Mouse (Mus musculus): ENCODE measurements around the gene Pdk4. TPM values are rescaled to one million over a fixed set of nuclear protein-coding genes. Genes with fewer than 3 reads are reported as not detected.

Pdk4 gene
- total RNA-seq (2023), result not detected in 4 replicates

DNA sequence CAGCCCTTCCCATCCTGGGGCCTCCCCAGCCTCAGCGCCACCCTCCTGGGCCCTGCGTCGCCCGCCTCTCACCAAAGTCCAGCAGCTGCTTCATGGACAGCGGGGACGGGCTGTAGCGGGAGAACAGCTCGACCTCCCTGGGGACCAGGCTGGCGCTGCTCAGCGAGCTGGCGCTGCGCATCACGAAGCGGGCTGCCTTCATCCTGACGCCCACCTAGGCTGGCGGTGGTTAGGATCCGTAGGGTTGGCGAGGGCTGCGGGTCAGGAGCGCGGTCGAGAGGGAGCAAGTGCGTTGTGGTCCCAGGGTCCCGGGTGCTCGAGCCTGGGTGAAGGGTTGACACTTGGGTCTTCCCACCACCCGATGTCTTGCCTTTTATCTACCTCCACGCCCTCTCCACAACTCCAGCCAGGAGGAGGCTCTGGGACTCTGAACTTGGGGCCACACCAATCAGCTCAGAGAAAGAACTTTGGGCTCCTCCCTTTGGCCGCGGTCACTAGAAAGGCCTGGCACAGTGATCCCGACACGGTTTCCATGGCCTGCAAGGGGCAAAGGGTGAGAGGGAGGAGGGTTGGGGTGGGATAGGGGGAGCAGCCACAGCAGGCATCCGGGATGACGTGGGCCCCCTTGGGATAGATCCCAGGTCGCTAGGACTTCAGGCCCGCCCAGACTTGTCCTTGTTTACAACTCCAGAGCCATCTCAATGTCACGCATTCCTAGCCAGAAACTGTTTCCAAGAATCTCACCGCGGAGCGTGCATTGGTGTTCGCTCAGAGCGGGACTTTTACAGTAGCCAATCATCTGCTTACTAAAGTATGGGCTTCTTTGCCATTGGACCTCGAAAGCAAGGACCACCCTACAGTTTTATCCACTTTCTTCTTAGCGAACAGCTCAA is at the start of gene Pdk4:
Gene Pdk4, minus strand, starts transcription at position 349 of the 893 bp plus-strand sequence.

Other genes starting within 250 kb of the Pdk4 start
- 2.8 to 4.5 TPM (median 3.6 TPM) in 4 replicates for gene Pon3, start 240.0 kb downstream of the Pdk4 start, total RNA-seq (2023)
- 22.9 to 25.8 TPM (median 24.1 TPM) in 4 replicates for gene Pon2, start 197.9 kb downstream of the Pdk4 start, total RNA-seq (2023)
- not detected in 4 replicates for gene Asb4, start 112.9 kb downstream of the Pdk4 start, total RNA-seq (2023)
- gene Dync1i1, start 229.3 kb upstream of the Pdk4 start, total RNA-seq (2023), result not detected in 4 replicates

All from B cell, adult 62 days (primary cell).